Mouse (Mus musculus): Measurements from ENCODE around the gene Faah. TPM values are rescaled to one million over a fixed set of nuclear protein-coding genes. Genes with fewer than 3 reads are reported as not detected.

The Faah gene
- total RNA-seq, 2 experiments from 2014 or later = 86.6 to 108 TPM

Other genes with a start within 250 kb of the Faah start
- under 1 TPM; 0.78 to 0.87 TPM for gene Tex38, start 236.9 kb downstream of the Faah start, total RNA-seq (2021)
- gene Atpaf1, start 233.1 kb downstream of the Faah start, total RNA-seq (2021) = 10 to 100 TPM; 25.9 to 29.0 TPM
- 1 to 10 TPM; 4.5 to 4.6 TPM for gene Mob3c, start 189.8 kb downstream of the Faah start, total RNA-seq (2021)
- gene Mknk1, start 178.7 kb downstream of the Faah start, total RNA-seq (2021) = 10 to 100 TPM; 40.8 to 43.3 TPM
- under 1 TPM in 1 of 2 experiments, not detected in 1; 0.25 TPM for gene Kncn, start 133.5 kb downstream of the Faah start, total RNA-seq (2021)
- gene 6430628N08Rik, start 127.3 kb downstream of the Faah start, total RNA-seq (2021) = not detected
- gene Dmbx1, start 78.0 kb downstream of the Faah start, total RNA-seq (2021) = under 1 TPM; 0.18 to 0.34 TPM
- gene Nsun4, start 36.0 kb upstream of the Faah start, total RNA-seq (2021) = 1 to 10 TPM; 8.1 to 8.2 TPM
- gene Uqcrh, start 57.1 kb upstream of the Faah start, total RNA-seq (2021) = 100 to 1,000 TPM; 402 to 460 TPM
- gene Lrrc41, start 57.3 kb upstream of the Faah start, total RNA-seq (2021) = 10 to 100 TPM; 51.9 to 52.8 TPM
- 1 to 10 TPM; 1.6 to 2.1 TPM for gene Rad54l, start 105.8 kb upstream of the Faah start, total RNA-seq (2021)
- gene Pomgnt1, start 105.9 kb upstream of the Faah start, total RNA-seq (2021) = 10 to 100 TPM; 72.8 to 76.9 TPM
- gene Lurap1, start 133.4 kb upstream of the Faah start, total RNA-seq (2021) = 10 to 100 TPM; 23.5 to 29.6 TPM
- gene Tspan1, start 149.7 kb upstream of the Faah start, total RNA-seq (2021) = under 1 TPM in 1 of 2 experiments, not detected in 1; 0.27 TPM
- gene 1700042G07Rik, start 155.4 kb upstream of the Faah start, total RNA-seq (2021) = not detected
- not detected for gene Gm49337, start 155.5 kb upstream of the Faah start, total RNA-seq (2021)
- gene Pik3r3, start 203.7 kb upstream of the Faah start, total RNA-seq (2021) = 10 to 100 TPM; 38.3 to 47.1 TPM

Measured in layer of hippocampus, postnatal 10 days (tissue).